Mouse (Mus musculus): ENCODE measurements around the gene Olfr888.

DNA sequence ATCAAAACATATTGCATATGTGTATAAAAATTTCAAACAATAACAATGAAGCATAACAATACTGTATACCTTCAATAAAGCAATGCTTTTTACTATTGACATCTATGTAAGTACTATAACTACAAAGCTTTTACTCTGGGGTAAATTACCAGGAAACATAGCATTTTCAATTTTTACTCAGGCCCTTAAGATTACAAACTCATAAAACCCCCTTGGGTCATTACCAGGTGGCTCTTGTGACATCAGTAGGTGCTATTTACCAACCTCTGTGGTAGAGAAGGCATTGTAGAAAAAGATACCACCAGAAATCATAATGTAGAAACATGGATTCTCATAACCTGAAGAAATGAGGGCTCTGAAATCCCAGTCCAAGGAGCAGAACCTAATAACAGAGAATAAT lies 7.0 kb downstream of the Olfr888 start, which contains the start of gene Olfr889:
- no peak for TF ChIP-seq CTCF (IDR thresholded peaks at IDR 0.05)
- TF ChIP-seq EP300 (IDR thresholded peaks at IDR 0.05): no peak
